Mouse (Mus musculus): ENCODE data around the gene 1700019N19Rik. TPM values are rescaled to one million over a fixed set of nuclear protein-coding genes. Genes with fewer than 3 reads are reported as not detected.

The 1700019N19Rik gene
- polyA plus RNA-seq, 1 experiment: not detected

DNA sequence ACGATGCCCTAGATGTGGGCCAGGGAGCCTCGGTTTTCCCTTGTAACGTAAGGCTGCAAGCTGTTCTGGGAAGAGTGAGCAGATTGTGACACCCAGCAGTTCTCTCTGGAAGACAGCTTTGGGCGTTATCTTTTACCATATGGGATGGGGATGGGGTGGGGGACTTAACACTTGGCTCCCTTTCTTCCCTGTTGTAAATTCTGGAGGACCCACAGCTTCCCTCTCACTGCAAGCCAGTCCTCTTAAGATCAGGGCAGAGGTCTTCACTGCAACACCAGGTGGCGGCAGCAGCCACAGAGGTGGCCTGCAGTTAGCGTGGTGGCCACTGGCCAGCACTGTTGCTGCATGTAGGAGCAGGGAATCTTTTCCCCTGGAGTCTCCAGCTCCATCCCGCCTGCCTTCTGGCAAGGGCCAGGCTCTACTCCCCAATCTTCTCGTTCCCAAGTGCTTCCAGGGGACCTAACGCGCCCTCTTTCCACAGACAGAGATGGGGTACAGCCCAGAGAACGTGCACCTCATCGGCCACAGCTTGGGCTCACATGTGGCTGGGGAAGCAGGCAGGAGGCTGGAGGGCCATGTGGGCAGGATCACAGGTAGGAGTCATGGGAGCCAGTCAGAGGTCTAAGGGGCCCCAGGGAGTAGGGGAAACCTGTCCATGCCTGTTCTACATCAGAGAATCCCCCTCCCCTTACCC is 31.3 kb downstream of the 1700019N19Rik start:
- H3K27ac ChIP-seq (ENCODE audit: insufficient read depth, low read length): no peak overlapping the region
- no peak overlapping the region for H3K4me3 ChIP-seq (ENCODE audit: insufficient read depth, low read length)
- TF ChIP-seq CTCF (IDR thresholded peaks at IDR 0.05; ENCODE audit: borderline replicate concordance, insufficient read depth, low read length) (peak; percentile 98), POLR2A (IDR thresholded peaks at IDR 0.05; ENCODE audit: low read depth, low read length) (no peak)
- no peaks in the 10 kb centered on the region for H3K4me1 ChIP-seq (ENCODE audit: control insufficient read depth, insufficient read depth, low read length)

DNA sequence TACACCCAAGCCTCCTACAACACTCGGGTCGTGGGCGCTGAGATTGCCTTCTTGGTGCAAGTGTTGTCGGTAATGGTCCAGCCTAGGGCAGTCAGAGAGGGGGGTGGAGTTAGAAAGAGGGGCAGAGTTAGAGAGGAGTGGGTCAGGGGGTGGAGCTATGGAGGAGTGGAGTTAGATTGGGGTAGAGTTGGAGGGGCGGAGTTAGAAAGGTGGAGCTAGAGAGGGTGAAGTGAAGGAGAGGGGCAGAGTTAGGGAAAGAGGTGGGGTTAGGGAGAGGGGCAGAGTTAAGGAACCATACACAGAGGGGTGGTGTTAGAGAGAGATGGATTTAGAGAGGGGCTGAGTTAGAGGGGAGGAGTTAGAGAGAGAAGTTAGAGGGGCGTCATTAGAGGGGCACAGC is 31.9 kb downstream of the 1700019N19Rik start:
- no peak overlapping the region for H3K4me3 ChIP-seq (ENCODE audit: insufficient read depth, low read length)
- no peak overlapping the region for H3K27ac ChIP-seq (ENCODE audit: insufficient read depth, low read length)
- no peaks in the 10 kb centered on the region for H3K4me1 ChIP-seq (ENCODE audit: control insufficient read depth, insufficient read depth, low read length)
- no peak for TF ChIP-seq POLR2A (IDR thresholded peaks at IDR 0.05; ENCODE audit: low read depth, low read length)
- no peak for TF ChIP-seq CTCF (IDR thresholded peaks at IDR 0.05; ENCODE audit: borderline replicate concordance, insufficient read depth, low read length)

DNA sequence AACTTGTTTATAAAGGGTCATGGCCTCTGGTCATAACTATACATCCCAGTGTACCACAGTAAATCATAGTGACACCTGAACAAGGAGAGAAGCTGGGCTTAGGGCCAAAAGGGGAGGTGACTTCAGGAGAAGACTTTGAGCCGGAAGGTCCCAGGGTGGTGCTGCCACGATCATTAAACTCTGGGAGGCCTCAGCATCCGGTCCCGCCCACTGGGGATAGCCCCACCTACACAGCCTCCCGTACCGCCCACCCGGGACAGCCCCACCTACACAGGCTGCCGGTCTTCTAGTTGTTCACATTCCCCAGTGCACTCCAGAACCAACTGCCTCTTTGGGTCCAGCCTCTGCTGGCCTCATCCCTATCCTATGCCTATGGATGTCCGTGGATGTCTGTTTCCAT is 34.8 kb downstream of the 1700019N19Rik start, which contains the start of gene Pnliprp2:
Gene Pnliprp2 (plus strand): TSS at position 297 of the 400 bp plus-strand sequence.
- H3K4me1 ChIP-seq (ENCODE audit: control insufficient read depth, insufficient read depth, low read length): no peaks in the 10 kb centered on the region
- no peak for TF ChIP-seq CTCF (IDR thresholded peaks at IDR 0.05; ENCODE audit: borderline replicate concordance, insufficient read depth, low read length)
- no peak for TF ChIP-seq POLR2A (IDR thresholded peaks at IDR 0.05; ENCODE audit: low read depth, low read length)
- H3K27ac ChIP-seq (ENCODE audit: insufficient read depth, low read length): no peak within 1 kb of the TSS
- no peak within 1 kb of the TSS for H3K4me3 ChIP-seq (ENCODE audit: insufficient read depth, low read length)

DNA sequence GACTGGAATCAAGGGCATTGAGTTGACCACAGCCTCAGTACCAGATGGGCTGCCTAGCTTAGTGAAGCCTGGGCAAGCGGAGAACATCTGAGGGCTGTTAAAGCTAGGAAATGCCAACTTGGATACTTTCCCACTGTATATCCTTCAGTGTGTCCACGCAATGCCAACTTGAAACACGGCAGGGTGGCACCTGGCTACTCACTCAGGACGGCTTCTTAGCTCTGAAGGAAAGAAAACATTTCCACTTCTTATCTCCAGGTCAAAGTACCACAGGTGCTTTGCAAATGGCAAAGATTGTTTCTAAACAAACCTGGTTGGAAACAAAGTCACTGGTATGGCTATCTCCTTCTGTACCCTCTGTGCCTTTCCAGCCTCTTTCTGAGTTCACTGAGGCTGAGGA is 35.4 kb downstream of the 1700019N19Rik start:
- Histone ChIP-seq H3K4me3 (ENCODE audit: insufficient read depth, low read length) (no peak overlapping the region), H3K27ac (ENCODE audit: insufficient read depth, low read length) (no peak overlapping the region), H3K4me1 (ENCODE audit: control insufficient read depth, insufficient read depth, low read length) (no peaks in the 10 kb centered on the region)
- TF ChIP-seq POLR2A (IDR thresholded peaks at IDR 0.05; ENCODE audit: low read depth, low read length) (no peak), CTCF (IDR thresholded peaks at IDR 0.05; ENCODE audit: borderline replicate concordance, insufficient read depth, low read length) (no peak)

DNA sequence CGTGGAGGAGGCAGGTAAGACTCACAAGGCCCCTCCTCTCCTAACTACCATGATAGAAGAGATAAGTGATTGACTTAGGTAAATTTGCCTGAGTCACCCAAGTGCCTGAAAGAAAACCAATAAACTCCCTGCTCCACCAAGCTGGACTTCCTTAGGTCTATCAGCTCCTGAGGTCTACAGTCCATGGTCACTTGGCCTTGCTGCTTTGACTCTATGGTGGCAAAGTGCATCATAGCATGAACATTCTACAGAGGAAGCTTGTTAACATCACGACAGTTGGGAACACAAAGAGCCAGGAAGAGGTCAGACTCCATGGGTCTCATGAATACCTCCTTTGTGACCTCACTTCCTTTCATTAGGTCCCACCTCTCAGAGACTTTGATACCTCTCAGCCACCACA is 42.8 kb downstream of the 1700019N19Rik start:
- TF ChIP-seq POLR2A (IDR thresholded peaks at IDR 0.05; ENCODE audit: low read depth, low read length) (no peak), CTCF (IDR thresholded peaks at IDR 0.05; ENCODE audit: borderline replicate concordance, insufficient read depth, low read length) (no peak)
- H3K27ac ChIP-seq (ENCODE audit: insufficient read depth, low read length): no peak overlapping the region
- no peak overlapping the region for H3K4me3 ChIP-seq (ENCODE audit: insufficient read depth, low read length)
- H3K4me1 ChIP-seq (ENCODE audit: control insufficient read depth, insufficient read depth, low read length): no peaks in the 10 kb centered on the region

DNA sequence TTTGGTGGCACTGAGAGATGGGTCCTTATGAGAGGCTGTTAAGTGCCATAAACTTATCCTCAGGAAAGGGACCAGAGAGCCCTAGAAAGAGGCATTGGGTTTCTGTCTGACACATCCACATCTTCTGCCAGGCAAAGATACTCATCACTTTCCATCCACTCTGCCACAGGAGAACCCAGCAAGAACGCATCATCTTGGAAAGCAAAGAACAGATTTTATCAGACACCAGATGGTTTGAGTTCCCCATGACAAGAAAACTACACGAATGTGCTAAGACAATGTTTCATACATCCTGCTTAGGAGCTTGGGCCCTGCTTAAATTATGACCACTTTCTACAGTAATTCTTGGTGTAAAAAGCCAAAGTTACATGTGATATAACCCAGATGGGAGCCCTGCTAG is 43.4 kb downstream of the 1700019N19Rik start:
- no peak overlapping the region for H3K4me3 ChIP-seq (ENCODE audit: insufficient read depth, low read length)
- TF ChIP-seq POLR2A (IDR thresholded peaks at IDR 0.05; ENCODE audit: low read depth, low read length) (no peak), CTCF (IDR thresholded peaks at IDR 0.05; ENCODE audit: borderline replicate concordance, insufficient read depth, low read length) (no peak)
- H3K4me1 ChIP-seq (ENCODE audit: control insufficient read depth, insufficient read depth, low read length): no peaks in the 10 kb centered on the region
- H3K27ac ChIP-seq (ENCODE audit: insufficient read depth, low read length): no peak overlapping the region

DNA sequence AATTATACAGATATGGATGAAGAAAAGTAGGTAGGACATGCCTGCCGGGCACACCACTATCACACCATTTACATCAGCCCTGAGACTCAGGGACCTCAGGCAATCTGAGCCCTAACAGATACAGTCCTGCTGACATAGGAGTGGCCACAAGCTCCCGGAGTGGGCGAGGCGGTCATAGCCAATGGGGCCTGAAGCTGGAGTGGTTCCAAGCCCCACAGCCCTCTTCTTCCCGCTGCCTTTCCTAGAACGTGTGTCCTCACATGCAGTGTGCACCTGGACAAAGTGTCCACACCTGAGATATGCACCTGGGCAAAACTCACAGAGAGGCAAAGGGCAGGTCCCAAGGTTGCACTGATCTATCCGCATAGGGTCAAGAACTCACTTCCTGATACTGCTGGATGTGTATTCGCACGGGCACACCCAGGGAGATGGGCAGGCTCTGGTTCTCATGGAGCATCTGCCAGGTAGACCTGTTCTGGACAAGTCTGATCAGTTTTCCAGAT is 46.7 kb downstream of the 1700019N19Rik start:
- H3K4me1 ChIP-seq (ENCODE audit: control insufficient read depth, insufficient read depth, low read length): no peaks in the 10 kb centered on the region
- TF ChIP-seq CTCF (IDR thresholded peaks at IDR 0.05; ENCODE audit: borderline replicate concordance, insufficient read depth, low read length) (no peak), POLR2A (IDR thresholded peaks at IDR 0.05; ENCODE audit: low read depth, low read length) (no peak)
- H3K4me3 ChIP-seq (ENCODE audit: insufficient read depth, low read length): no peak overlapping the region

DNA sequence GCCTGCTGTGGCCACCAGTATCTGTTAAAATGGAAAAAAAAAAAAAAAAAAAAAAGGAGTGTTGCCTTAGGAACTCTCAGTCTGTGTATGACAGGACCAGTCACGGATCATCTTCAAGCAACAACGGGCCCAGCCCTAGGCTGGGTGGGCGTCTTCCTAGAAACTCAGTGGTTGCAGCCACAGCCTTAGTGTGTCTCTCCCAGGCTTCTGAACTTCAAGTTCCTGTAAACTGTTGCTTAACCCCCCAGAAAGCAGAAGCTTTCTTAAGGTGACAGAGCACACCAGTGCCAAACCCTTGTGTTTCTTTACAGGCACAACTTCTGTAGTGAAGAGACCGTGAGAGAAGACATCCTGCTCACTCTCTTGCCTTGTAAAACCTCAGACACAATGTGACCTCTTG is 50.5 kb downstream of the 1700019N19Rik start:
- Histone ChIP-seq H3K4me1 (ENCODE audit: control insufficient read depth, insufficient read depth, low read length) (no peaks in the 10 kb centered on the region), H3K27ac (ENCODE audit: insufficient read depth, low read length) (no peak overlapping the region), H3K4me3 (ENCODE audit: insufficient read depth, low read length) (no peak overlapping the region)
- no peak for TF ChIP-seq CTCF (IDR thresholded peaks at IDR 0.05; ENCODE audit: borderline replicate concordance, insufficient read depth, low read length)
- TF ChIP-seq POLR2A (IDR thresholded peaks at IDR 0.05; ENCODE audit: low read depth, low read length): no peak

More for the DNA sequence above, 46.7 kb downstream of the 1700019N19Rik start:
- H3K27ac ChIP-seq (ENCODE audit: insufficient read depth, low read length): no peak overlapping the region

DNA sequence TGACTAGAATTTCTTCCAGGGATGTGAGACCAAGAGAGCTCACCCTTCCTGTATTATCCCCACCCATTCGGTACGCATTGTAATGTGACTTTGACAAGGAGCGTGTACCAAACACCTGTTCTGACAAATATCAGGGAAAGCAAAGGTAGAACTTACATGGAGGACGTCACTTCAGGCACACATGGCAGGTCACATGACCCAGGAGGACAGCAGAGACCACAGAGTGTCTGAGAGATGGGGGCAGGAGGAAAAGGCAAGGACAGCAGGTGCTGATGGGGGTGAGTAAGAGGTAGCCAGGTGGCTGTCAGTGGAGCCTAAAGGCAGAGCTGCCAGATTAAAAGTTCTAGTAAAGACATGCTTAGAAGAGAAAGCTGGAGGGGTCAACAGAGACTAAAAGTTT is 51.5 kb downstream of the 1700019N19Rik start:
- H3K27ac ChIP-seq (ENCODE audit: insufficient read depth, low read length): no peak overlapping the region
- H3K4me1 ChIP-seq (ENCODE audit: control insufficient read depth, insufficient read depth, low read length): no peaks in the 10 kb centered on the region
- no peak overlapping the region for H3K4me3 ChIP-seq (ENCODE audit: insufficient read depth, low read length)
- no peak for TF ChIP-seq CTCF (IDR thresholded peaks at IDR 0.05; ENCODE audit: borderline replicate concordance, insufficient read depth, low read length)
- no peak for TF ChIP-seq POLR2A (IDR thresholded peaks at IDR 0.05; ENCODE audit: low read depth, low read length)

DNA sequence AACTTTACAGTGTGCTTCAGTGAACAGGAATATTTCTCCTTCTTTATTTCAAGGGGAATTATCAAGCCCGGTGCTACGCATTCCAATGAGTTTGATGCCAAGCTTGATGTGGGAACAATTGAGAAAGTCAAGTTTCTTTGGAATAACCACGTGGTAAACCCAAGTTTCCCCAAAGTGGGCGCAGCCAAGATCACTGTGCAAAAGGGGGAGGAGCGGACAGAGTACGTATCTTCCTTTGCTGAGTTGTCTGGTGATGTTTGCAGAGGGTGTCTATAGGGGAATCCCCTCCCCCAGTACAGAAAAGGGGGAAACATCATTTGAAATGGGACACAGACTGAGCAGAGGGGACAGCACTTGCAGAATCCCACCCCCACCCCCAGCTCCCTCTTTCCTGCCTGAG is 53.2 kb downstream of the 1700019N19Rik start:
- no peak overlapping the region for H3K27ac ChIP-seq (ENCODE audit: insufficient read depth, low read length)
- TF ChIP-seq CTCF (IDR thresholded peaks at IDR 0.05; ENCODE audit: borderline replicate concordance, insufficient read depth, low read length) (no peak), POLR2A (IDR thresholded peaks at IDR 0.05; ENCODE audit: low read depth, low read length) (no peak)
- H3K4me3 ChIP-seq (ENCODE audit: insufficient read depth, low read length): no peak overlapping the region
- no peaks in the 10 kb centered on the region for H3K4me1 ChIP-seq (ENCODE audit: control insufficient read depth, insufficient read depth, low read length)

Data from embryonic fibroblast, embryonic 13.5 days (primary cell).